Mouse (Mus musculus) midbrain, embryonic 11.5 days (tissue): ENCODE results near the gene Pcbp2. TPM values are rescaled to one million over a fixed set of nuclear protein-coding genes. Genes with fewer than 3 reads are reported as not detected.

Source experiments
- ATAC-seq: fragments of 200-750 bp; cut with Nextera tagmentation; 2 replicates; pipeline ENCODE4 v1.8.0; 2017; ENCODE audit warnings: moderate TSS enrichment, moderate library complexity; ENCODE audit not compliant: low FRiP score
- DNase-seq: peaks from one replicate; pipeline ENCODE4 v3.0.0; 2015; ENCODE audit warnings: low spot score; ENCODE audit errors: missing footprints
- H3K27ac ChIP-seq: fragments of 300-500 bp; sonication (generic); 2 replicates; pipeline ENCODE4 v1.5.1; 2014; ENCODE audit warnings: low read depth, low read length
- H3K27me3 ChIP-seq: fragments of 300-500 bp; sonication (generic); 2 replicates; pipeline ENCODE4 v1.6.1; 2014; ENCODE audit warnings: mild to moderate bottlenecking, low read length, moderate library complexity, mixed read lengths; ENCODE audit not compliant: control insufficient read depth, insufficient read depth
- H3K36me3 ChIP-seq: fragments of 300-500 bp; sonication (generic); 2 replicates; pipeline ENCODE4 v1.6.1; 2014; ENCODE audit warnings: mild to moderate bottlenecking, low read length, moderate library complexity, mixed read lengths; ENCODE audit not compliant: control insufficient read depth, insufficient read depth
- H3K4me1 ChIP-seq: fragments of 300-500 bp; sonication (generic); 2 replicates; pipeline ENCODE4 v1.6.1; 2014; ENCODE audit warnings: low read length; ENCODE audit not compliant: control insufficient read depth, insufficient read depth
- H3K4me2 ChIP-seq: fragments of 300-500 bp; sonication (generic); 2 replicates; pipeline ENCODE4 v1.6.1; 2014; ENCODE audit warnings: mild to moderate bottlenecking, moderate library complexity
- H3K4me3 ChIP-seq: fragments of 300-500 bp; sonication (generic); 2 replicates; pipeline ENCODE4 v1.5.1; 2014; ENCODE audit warnings: low read depth, low read length
- H3K9ac ChIP-seq: fragments of 300-500 bp; sonication (generic); 2 replicates; pipeline ENCODE4 v1.6.1; 2014; ENCODE audit warnings: low read length
- H3K9me3 ChIP-seq: fragments of 300-500 bp; sonication (generic); 2 replicates; pipeline ENCODE4 v1.6.1; 2016; ENCODE audit warnings: low read length; ENCODE audit not compliant: control insufficient read depth
- WGBS: fragments of 180-500 bp; shearing (Covaris S2); extraction: QIAGEN DNeasy Blood & Tissue Kit; methylation state at CpG from one replicate; pipeline ENCODE4 v1.1.7; 2014; 5-methylcytosine and 5-hydroxymethylcytosine counted together
- polyA plus RNA-seq: library from polyadenylated mRNA; unstranded; fragments of >200 nt; fragmentation: Nextera tagmentation; extraction: Ambion mirVana; gene quantifications from 2 replicates; pipeline ENCODE4 v1.2.1, GENCODE M21; 2014

The Pcbp2 gene
- polyA plus RNA-seq, 1 experiment from 2014 or later, result 255 TPM

DNA sequence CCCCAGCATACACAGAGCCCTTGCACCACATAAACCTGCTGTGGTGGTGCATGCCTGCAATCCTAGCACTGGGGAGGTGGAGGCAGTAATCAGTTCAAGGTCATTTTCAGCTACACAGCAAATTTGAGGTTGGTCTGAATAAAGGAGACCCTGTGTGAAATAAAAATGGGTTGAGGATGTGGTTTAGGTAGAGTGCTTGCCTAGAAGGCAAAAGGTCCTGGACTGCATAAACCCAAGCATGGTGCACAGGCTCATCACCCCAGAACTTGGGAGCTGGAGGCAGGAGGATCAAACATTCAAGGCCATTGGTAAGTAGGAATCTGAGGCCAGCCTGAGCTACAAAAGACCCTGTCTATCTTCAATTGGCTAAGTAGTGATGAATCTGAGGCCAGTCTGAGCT is 37.2 kb downstream of the Pcbp2 start:
- Histone ChIP-seq H3K9ac (no peak overlapping the region), H3K36me3 (peaks cover 12% of the 10 kb centered on the region; the same call in 1 of the 2 replicates), H3K9me3 (no peaks in the 10 kb centered on the region), H3K4me1 (peaks cover 29% of the 10 kb centered on the region), H3K27me3 (no peaks in the 10 kb centered on the region), H3K27ac (no peak overlapping the region), H3K4me3 (no peak overlapping the region), H3K4me2 (no peak overlapping the region)
- no peak for ATAC-seq
- peak; percentile 78 for DNase-seq

DNA sequence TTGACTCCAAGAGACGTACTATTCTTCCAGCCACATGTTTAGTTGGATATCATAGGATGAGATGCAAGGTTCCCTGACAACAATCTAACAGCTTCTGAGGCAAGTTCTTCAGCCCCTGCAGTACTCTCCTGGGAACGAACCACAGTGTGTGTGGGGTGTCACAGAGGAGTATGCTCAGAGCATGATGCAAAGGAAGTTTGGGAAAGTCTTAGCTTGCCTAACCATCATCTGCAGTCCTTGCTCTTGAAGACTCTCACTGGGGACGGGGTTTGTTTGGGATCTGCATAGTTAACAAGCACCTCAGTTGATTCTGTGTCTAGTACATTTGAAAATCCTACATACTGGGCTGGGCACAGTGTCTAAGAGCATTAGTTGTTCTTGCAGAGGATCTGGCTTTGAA is 38.0 kb downstream of the Pcbp2 start:
- no peak for ATAC-seq
- Histone ChIP-seq H3K36me3 (peaks cover 8% of the 10 kb centered on the region; the same call in 1 of the 2 replicates), H3K27me3 (no peaks in the 10 kb centered on the region), H3K9me3 (no peaks in the 10 kb centered on the region), H3K4me2 (no peak overlapping the region), H3K9ac (no peak overlapping the region), H3K27ac (no peak overlapping the region), H3K4me3 (no peak overlapping the region), H3K4me1 (peaks cover 33% of the 10 kb centered on the region)
- WGBS, result 88% methylated on average over 3 of the region's 3 CpGs
- no peak for DNase-seq

DNA sequence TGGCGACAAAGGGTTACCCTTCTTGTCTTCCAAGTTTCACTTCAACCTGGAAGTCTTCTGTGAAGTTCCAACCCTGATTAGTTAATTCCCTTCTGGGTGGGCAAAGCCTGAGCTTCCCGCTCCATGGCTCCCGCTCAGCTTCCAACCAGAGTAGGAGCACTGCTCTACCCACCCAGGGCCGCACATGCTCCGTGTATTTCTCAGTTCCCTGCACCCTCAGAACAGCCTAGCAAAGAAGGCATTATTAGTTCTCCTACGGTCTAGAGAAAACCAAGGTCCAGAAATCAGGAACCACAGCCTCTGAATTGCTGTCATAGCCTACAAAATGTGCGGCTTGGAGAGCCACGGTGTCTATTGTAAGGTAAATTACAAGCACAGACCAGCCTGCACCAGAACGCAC is 39.8 kb downstream of the Pcbp2 start:
- DNase-seq, result no peak
- H3K9ac ChIP-seq, result peak overlapping the region; percentile 80
- H3K9me3 ChIP-seq, result no peaks in the 10 kb centered on the region
- peak overlapping the region; percentile 81 for H3K27ac ChIP-seq
- ATAC-seq, result peak; percentile 66
- peaks cover 33% of the 10 kb centered on the region for H3K4me1 ChIP-seq
- H3K4me2 ChIP-seq, result peak overlapping the region; percentile 82
- WGBS, result 7% methylated on average over 9 of the region's 9 CpGs
- H3K4me3 ChIP-seq, result peak overlapping the region; percentile 62
- no peaks in the 10 kb centered on the region for H3K36me3 ChIP-seq
- no peaks in the 10 kb centered on the region for H3K27me3 ChIP-seq

DNA sequence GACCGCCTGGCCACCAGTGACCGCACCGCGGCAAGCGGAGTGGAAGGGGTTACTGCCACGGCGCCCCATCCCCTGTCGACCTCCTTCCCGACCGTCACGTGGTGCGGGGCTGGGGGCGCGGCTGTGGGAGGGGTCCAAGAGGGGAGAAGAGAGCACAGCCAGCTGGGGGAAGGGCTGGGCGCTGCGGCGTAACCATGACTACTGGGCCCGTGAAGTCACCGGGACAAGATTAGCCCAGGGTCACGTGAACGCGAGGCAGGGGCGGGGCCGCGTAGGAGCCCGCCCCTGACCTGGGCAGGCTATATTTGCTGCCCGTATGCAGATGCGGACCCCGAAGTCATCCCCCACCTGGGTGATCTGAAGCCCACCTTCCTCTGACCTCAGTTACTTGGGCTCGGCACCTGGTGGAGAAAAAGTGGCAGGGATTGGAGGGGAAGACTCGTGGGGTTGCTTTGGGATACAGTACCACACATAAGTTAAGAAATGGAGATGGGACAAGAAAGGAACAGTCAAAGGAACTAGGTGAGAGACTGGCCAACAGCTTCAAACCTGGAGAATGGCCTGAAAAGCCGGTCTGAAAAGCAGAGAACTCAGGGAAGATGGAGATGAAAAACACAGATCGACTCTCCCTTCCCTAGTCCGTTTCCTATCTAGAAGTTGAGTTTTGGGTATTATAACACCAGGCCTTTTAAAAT is 40.4 kb downstream of the Pcbp2 start:
- peak overlapping the region; percentile 62 for H3K4me3 ChIP-seq
- peaks cover 35% of the 10 kb centered on the region for H3K4me1 ChIP-seq
- no peaks in the 10 kb centered on the region for H3K36me3 ChIP-seq
- H3K4me2 ChIP-seq, result peak overlapping the region; percentile 82
- peak; percentile 97 for ATAC-seq
- no peaks in the 10 kb centered on the region for H3K27me3 ChIP-seq
- H3K27ac ChIP-seq, result peak overlapping the region; percentile 81
- DNase-seq, result peak; percentile 99
- 5% methylated on average over 34 of the region's 34 CpGs for WGBS
- no peaks in the 10 kb centered on the region for H3K9me3 ChIP-seq
- peak overlapping the region; percentile 80 for H3K9ac ChIP-seq

DNA sequence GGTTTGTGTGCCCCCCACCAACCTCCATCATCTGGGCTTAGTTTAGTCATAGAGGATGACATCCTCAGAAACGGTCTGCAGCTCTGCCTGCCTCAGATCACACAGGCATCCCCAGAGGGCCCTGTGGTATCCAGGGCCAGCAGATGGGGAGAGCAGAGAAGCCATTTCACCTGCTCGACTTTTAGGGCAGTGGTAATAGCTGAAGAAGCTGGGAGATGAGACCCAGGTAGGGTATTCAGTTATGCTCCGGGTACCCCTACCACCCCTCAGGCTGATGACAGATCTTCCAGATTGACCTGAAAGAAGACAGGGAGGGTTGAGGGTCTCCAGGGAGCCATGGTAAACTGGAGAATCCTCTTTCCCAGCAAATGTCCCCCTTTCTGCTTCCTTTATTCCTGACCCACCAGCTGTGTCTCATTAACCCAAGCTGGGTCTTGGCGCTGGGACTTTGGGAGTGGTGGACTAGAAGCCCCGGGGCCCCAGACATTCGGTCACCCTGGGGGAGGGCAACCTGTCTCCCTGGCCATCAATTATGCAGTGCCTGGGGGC is 41.0 kb downstream of the Pcbp2 start:
- Histone ChIP-seq H3K27me3 (no peaks in the 10 kb centered on the region), H3K9me3 (no peaks in the 10 kb centered on the region), H3K27ac (peak overlapping the region; percentile 81), H3K4me2 (peak overlapping the region; percentile 82), H3K4me1 (peaks cover 39% of the 10 kb centered on the region), H3K36me3 (no peaks in the 10 kb centered on the region), H3K9ac (0 out of 2 replicates have a peak overlapping the region, but pooled peaks have one; percentile 18), H3K4me3 (peak overlapping the region; percentile 62; the same call in 1 of the 2 replicates)
- ATAC-seq (peak; percentile 18), DNase-seq (no peak)
- 9% methylated on average over 6 of the region's 6 CpGs for WGBS

DNA sequence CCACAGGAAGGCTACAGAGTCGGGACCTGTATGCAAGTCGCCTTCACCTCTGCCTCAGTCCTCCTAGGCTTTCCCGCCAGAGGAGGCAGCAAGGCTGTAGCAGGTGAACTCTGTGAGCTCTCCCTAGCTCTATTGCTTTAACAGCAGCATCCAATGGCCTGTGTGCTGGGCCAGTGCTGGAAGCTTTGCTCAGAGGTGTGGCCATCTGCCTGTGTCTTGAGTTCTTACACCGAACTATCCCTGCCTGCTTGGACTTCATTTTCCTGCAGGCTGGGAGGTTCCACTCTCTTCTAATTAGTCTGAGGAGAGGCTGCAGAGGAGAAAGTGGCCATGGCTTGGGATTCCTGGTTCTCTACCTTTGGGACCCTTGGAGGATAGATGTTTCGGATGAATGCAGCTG is 41.7 kb downstream of the Pcbp2 start:
- H3K27me3 ChIP-seq, result no peaks in the 10 kb centered on the region
- H3K4me2 ChIP-seq, result peak overlapping the region; percentile 82
- no peaks in the 10 kb centered on the region for H3K36me3 ChIP-seq
- no peak overlapping the region for H3K4me3 ChIP-seq
- H3K9ac ChIP-seq, result 0 out of 2 replicates have a peak overlapping the region, but pooled peaks have one; percentile 10
- DNase-seq (no peak), ATAC-seq (no peak)
- peak overlapping the region; percentile 81 for H3K27ac ChIP-seq
- 31% methylated on average over 5 of the region's 5 CpGs for WGBS
- H3K4me1 ChIP-seq, result peaks cover 39% of the 10 kb centered on the region
- H3K9me3 ChIP-seq, result no peaks in the 10 kb centered on the region

DNA sequence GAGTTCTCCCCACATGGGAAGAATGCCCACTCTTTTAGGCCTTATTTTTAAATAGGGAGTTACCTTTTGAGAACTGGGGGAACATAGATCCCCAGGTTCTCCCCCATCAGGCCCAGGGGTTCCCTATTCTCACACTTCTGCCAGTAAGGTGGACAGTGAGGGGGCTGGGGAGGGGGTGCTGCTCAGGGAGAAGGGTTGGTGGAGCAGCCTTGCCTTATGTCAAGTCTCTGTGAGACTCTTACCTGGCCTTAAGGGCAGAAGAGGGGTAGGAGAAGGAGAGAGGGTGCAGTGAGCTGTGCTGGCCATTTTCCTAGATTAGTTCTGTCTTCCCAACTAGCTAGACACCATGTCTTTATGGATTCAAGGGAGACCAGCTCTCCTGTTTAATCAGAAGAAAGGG is 42.1 kb downstream of the Pcbp2 start:
- Histone ChIP-seq H3K27me3 (no peaks in the 10 kb centered on the region), H3K9ac (no peak overlapping the region), H3K36me3 (no peaks in the 10 kb centered on the region), H3K4me2 (no peak overlapping the region), H3K27ac (peak overlapping the region; percentile 81), H3K4me1 (peaks cover 43% of the 10 kb centered on the region), H3K9me3 (no peaks in the 10 kb centered on the region), H3K4me3 (no peak overlapping the region)
- ATAC-seq (no peak), DNase-seq (no peak)

DNA sequence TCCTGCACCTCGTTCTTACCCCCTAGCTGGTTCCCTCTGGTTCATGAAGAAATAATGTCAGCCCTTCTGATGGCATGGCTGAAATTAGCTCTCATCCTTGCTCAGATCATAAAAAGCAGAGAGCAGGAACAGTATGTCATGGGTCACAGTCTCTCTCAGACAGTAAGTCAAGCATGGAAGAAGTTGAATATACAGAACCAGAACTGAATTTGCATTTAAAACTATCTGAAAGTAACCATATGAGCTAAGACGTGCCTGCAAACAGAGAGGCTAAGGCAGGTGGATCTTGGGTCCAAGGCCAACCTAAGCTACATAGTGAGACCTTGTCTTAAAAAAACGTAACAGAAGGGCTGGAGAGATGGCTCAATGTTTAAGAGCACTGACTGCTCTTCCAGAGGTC is 42.7 kb downstream of the Pcbp2 start:
- WGBS, result 77% methylated on average over 3 of the region's 3 CpGs
- Histone ChIP-seq H3K4me2 (no peak overlapping the region), H3K27me3 (no peaks in the 10 kb centered on the region), H3K27ac (no peak overlapping the region), H3K4me1 (peaks cover 43% of the 10 kb centered on the region), H3K36me3 (no peaks in the 10 kb centered on the region), H3K4me3 (no peak overlapping the region), H3K9me3 (no peaks in the 10 kb centered on the region), H3K9ac (no peak overlapping the region)
- no peak for ATAC-seq
- no peak for DNase-seq

DNA sequence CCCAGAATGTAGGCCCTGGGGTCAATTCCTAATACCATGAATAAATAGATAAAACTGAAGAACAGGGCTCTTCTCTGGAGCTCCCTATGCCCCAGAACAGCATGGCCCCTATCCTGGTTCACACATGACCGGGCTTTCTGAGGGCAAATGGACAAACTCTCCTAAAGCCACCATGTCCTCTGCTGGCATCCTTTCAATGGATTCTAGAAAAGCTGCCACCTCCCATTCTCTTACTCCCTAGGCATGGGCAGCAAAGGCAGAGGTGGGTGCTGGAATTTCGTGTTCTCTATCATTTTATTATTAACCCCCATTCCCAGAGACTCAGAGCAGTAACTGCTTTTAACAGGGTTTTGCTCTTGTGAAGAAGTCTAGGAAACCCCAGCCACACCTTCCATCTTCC is 44.9 kb downstream of the Pcbp2 start:
- no peak overlapping the region for H3K27ac ChIP-seq
- no peak overlapping the region for H3K4me3 ChIP-seq
- ATAC-seq (no peak), DNase-seq (peak; percentile 66)
- WGBS, result 90% methylated on average over 2 of the region's 2 CpGs
- H3K4me1 ChIP-seq, result peaks cover 38% of the 10 kb centered on the region
- H3K27me3 ChIP-seq, result no peaks in the 10 kb centered on the region
- H3K36me3 ChIP-seq, result no peaks in the 10 kb centered on the region
- H3K9ac ChIP-seq, result no peak overlapping the region
- no peaks in the 10 kb centered on the region for H3K9me3 ChIP-seq
- H3K4me2 ChIP-seq, result peak overlapping the region; percentile 92; the same call in 1 of the 2 replicates
